Mouse (Mus musculus): ENCODE measurements around the gene Gse1.

- TF ChIP-seq CTCF (conservative IDR thresholded peaks at IDR 0.05; ENCODE audit: low read length) (no peak), NANOG (IDR thresholded peaks at IDR 0.05; ENCODE audit: borderline replicate concordance, low read length) (no peak), POU5F1 (IDR thresholded peaks at IDR 0.05; ENCODE audit: borderline replicate concordance, low read length) (no peak)
These were observed 338.4 kb downstream of the Gse1 start for GRCm38 (mm10) chr8:120566681-120567080.

All from E14TG2a.4 (cell line).